Mouse (Mus musculus) urinary bladder, postnatal 25 days (tissue): Measurements from ENCODE around the gene Begain.

Source experiments
- DNase-seq: peaks from one replicate; pipeline ENCODE4 v3.0.0; 2022; ENCODE audit warnings: low spot score

The Begain gene

DNA sequence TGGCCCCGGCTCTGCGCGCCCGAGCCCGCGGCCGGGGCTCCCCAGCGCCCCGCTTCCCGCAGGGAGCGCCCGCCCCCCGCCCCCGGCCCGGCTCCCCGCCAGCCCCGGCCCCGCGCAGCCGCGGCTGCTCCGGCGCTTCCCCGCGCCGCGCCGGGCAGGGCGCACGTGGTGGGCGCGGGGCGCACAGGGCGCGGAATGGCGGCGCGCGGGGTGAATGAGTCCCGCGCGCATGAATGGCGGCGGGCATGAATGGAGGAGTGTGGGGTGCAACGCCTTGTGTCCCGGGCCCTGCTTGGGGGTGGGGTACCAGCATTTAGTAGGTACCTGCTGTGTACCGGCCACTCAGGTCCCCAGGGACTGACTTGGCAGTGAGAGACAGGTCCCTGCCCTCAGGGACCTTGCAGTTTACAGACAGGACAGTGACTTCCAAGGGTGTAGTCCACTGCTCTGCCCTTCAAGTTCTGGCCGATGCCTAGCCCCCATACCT lies at the start of gene Begain:
Gene Begain, minus strand, starts transcription at position 51 of the 487 bp plus-strand sequence.
- no peak for DNase-seq

DNA sequence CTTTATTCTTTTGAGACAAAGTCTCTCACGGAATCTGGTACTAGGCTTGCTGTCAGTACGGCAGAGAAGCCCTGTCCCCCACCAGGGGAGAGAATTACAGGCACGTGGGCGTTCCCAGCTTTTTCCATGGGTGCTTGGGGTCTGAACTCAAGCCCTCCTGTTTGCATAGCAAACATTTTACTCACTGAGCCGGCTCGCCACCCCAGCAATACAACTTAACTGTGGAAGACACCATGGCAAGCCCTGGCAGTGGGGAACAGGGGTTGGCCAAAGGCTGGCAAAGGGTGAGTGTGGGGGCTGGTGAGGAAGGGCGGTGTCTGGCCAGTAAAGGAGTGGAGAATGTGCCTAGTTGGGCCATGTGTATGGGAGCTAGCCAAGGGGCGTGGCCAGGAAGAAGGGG lies 47.7 kb upstream of the Begain start:
- no peak for DNase-seq

DNA sequence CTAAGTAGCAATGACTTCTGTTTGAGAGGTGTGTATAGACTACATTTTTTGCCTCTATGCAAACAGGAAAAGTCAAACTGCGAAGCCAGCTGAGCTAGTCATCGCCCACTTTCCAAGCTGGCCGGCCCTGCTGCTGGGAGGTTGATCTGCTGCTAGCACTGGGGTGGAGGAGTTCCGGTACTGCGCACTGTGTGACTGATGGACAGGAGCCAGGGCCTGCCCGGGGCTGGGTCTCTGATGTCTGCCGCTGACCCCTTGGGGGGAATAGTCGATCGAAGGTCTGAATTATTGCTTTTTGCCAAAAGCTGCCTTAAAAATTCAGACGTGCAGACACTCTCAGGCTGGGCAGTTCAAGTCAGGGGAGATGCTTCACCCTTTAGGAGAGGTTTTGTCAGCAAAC lies 47.1 kb upstream of the Begain start:
- no peak for DNase-seq

DNA sequence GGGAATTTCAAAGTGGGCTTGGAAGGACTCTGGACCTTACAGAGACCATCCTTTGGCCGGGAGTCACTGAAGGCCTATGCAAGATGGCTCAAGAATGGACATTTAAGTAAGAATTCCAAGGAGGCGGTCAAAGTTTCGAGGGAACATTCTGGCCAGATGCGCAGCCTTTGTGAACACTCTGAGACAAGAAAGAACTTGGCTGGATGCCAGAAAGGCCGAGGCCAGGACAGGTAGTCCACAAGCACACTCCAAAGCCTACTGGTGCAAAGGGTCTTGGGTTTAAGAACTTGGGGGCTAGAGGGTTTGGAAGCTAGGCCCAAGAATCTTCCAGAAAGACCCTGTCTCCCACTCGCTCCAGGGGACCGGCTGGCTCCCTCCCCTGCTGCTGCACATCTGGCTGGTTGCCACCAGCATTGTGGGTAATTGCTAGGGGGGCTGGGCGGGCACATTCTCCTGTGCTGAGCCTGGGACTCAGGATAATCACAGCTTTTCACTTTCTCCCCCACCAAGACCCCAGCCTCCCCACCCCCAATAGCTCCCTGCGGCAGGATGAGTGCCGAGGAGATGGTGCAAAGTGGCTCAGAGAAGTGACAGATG lies 45.1 kb upstream of the Begain start:
- no peak for DNase-seq

DNA sequence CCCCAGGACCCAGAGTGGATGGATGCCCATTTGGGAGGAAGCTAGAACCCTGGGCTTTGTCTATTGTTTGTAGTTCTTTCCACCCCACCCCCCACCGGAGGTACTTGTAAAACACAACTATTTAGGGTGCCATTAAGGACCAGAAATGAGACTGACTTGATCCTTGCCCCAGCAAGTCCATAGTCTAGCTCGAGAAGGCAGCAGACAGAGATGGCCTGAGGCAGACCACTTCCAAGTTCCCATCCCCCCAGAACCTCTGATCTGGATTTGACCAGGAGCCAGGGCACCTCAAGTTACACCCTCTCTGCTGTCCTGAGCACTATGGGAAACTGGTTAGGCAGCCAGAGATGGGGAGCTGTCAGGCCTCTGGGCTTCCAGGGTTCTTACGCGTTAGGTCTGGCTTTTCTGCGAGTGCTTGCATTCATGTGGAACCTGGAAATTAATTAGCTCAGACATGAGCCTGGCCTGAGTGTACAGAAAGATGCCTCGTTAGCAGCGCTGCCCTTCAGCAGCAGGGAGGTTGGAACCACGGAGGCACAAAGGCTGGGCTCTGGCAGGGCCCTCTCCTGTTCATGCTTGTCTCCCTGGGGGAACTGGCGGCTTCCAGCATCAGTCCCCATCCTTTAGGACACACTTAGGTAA lies 44.5 kb upstream of the Begain start:
- DNase-seq, result no peak

DNA sequence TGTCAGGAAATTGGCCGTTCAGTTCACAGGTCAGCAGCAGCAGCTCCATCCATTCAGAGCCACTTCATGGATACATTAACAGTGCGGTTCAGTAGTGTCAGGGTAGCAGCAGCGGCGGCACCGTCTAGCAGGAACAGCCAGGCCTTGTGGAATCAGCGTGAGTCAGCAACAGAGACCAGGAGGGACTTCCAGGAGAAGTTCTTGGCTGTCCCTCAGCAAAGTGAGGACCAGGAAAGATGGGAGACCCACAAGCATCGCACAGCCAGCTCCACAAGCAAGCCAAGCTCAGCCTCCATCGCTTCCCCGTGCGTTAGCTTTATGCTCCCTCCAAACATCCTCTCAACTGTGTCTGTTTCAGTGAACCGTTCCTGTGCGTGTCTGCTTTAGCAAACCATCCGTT lies 40.9 kb upstream of the Begain start:
- no peak for DNase-seq

DNA sequence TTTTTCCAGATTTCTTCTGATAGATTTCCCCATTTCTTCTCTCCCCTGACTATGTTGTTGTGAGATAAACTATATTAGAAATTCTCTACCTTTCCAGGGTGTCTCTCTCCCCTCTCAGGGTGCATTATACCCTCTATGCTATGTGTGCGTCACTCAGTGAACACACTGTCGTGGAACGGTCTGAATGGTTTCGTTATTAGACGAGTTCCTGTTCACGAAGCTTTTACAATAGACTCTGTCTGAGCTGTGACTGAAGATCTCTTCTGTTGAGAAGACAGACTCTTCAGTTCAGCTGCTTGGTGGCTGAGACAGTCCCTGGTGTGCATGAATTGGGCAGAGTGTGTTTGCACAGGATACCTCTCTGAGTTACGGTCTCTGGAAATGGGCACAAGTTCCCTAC lies 32.4 kb upstream of the Begain start:
- no peak for DNase-seq

DNA sequence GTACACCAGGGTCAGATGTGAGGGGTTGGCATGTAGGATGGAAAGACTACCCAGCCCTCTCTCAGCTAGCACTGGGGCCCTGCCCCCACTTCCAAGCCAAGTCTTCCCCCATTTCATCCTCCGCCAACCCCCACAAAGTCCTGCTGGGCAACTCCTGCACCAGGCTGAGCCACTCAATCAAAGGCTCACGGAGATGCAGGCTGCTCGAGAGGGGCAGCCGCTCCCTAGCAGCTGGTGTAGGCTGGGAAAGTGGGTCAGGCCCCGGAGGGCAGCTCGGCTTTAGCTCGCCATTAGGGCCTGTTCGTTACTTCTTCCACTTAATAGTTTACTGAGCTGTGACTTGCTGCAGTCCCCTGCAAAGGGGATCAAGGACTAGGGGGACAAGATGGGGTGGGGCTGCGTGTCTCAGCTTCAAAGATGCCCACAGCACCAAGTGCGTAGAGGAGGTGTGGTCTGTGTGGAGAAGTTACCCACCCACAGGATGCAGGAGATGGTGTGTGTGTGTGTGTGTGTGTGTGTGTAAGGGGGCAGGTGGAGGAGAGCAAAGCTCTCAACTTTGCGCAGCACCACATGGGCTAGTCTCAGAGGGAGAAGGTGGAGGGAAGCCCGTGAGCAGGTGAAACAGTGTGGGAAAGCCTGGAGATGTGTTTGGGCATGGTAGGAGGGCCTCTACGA lies 22.6 kb upstream of the Begain start:
- DNase-seq, result no peak

DNA sequence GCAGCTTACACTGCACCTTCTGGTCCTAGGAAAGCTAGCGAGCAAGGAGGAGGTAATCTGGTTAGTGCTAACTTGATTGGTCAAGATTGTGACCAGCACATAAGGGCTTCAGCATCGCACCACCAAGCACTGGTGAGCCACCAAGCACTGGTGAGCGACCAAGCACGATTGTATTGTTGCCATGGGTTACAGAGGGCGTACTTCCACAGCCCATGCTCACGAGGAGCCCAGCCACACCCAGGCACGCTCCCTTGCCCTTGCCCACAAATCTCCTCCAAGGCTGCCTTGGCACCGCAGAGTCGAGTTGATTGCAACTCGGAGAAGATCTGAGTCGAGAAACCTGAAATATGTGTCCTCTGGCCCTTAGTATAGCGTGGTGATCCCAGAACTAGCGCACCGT lies 22.0 kb upstream of the Begain start:
- DNase-seq, result no peak

DNA sequence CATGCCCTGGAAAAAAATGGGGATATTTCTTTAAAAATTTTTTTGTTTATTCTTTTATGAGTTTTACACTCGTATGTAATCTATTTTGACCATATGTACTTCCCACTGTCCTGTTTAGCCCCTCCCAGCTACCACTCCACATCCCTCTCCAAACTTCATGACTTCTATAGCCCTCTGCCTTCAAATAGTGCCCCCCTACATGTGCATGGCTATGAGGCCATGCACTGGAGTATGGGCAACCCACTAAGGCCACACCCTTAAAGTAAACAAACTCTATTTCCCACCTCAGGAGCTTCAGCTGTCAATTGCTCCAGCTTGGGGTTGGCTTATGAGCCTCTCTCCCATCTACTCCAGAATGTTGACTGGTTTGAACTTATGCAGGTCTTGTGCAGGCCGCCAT lies 18.1 kb upstream of the Begain start:
- DNase-seq, result no peak

DNA sequence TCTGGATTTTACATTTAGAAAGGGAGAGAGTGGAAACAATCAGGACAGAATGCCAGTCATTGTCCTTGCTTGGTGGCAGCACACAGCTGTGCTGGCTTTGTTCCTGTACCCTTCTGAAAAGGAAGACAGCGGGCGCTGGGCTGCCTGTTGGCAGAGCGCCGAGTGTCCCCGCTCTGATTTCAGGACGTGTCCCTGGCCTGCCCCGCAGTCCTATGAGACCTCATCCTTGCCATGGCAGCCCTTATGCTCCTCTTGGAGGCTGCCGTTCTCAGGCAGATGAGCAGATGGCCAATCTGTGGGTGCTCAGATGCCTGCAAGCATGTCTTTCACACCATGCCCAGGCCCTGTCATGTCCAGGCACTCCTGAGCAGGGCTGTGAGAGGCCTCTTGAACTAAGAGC lies 17.7 kb upstream of the Begain start:
- no peak for DNase-seq

DNA sequence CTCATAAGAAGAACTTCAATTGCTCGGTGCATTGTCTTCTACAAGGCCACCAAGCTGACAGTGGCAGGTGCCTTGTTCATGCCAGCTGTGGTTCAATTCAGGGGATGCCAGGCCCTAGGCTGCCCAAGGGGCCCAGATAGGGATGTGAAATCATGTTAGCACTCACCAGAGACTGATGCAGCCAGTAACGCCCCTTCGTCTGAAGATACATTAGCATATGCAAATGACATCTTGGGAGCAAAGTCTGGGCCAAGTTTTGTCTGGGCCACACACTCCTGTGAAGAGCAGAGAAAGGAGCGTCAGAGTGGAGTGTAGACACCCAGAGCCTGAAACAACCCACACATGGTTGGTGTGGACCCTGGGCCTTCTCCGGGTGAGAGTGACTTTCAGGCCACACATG lies 17.0 kb upstream of the Begain start:
- no peak for DNase-seq

DNA sequence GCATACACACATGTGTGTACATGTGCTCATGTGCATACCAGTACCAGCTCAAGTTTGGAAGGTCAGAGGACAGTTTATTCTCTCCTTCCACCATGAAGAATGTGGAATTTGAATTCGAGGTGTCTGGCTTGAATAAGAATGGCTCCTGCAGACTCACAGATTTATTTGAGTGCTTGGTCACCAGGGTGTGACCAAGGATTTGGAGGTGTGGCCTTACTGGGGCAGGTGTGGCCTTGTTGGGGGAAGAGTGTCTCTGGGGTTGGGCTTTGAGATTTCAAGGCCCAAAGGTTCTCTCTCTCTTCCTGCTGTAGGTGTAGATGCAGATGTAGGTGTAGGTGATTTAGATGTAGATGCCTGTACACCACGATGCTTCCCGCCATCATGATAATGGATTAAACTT lies 15.5 kb upstream of the Begain start:
- no peak for DNase-seq

DNA sequence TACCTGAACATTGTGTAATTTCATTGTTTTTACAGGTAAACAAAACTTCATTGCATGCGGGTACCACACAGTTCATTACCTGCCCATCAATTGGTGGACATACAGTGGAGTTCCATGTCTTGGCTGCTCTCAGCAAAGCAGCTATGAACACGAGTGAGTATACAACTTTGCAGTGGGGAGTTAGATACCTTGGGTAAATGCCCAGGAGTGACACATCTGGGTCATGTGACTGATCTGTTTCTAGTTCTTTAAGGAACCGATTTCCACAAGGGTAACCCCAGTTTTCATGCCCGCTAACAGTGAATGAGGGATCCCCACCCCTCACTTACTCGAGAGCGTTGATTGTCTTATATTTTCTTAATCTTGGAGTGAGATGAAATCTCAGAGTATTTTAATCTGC lies 9.0 kb upstream of the Begain start:
- DNase-seq, result no peak

DNA sequence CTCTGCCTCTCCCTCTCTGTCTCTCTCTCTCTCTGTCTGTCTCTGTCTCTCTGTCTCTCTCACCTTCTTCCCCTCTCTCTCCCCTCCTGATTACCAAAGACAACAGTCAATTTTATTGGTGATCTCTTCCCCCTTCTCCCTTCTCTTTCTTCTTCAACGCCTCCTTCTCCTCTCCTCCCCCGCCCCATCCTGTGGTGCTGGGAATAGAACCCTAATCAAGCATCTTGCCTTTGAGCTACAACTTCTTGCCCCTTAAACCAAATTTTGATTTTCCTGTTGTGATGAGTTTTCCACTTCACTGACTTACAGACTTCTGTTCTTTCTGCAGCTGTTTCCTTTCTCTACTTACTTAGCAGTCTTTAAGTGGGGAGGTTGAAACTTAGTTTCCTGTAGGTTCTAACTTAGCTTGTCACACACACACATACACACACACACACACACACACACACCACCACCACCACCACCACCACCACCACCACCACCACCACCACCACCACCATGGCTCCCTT lies 6.8 kb upstream of the Begain start:
- DNase-seq, result no peak

DNA sequence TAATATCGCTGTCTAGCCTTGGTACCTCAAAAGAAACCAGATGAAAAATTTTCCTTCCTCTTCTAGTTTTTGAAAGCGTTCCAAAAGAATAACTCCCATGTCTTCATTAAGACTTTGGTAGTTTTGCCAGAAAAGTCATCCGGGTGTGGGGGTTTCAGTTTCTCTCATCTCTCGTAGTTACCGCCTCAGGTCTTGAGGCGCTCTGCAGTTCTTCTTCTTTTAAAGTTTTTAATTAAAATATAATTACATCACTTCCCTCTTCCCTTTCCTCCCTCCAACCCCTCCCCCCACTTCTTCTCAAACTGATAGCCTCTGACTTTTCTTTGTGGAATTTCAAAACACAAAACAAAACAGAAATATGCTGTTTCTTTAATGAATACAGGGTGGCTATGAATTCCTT lies 6.1 kb upstream of the Begain start:
- no peak for DNase-seq

DNA sequence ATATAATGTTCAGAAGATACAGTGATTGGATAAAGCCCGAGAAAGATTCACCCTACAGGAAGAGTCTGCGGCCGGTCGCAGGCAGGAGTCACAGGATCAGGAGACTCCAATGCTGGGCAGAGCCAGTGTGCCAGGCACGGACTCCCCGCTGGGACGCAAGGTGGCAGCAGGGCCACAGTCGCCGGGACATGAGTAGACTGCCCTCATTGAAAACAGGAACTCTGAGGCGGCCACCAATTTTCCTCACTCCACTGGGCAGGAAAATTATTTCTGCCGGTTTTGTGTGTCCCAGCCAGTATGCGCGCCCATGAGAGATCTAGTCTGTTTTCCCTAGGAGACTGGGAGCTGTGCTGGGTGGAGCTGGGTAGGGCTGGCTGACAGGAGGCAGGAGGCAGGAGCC lies 3.2 kb upstream of the Begain start:
- DNase-seq, result no peak

DNA sequence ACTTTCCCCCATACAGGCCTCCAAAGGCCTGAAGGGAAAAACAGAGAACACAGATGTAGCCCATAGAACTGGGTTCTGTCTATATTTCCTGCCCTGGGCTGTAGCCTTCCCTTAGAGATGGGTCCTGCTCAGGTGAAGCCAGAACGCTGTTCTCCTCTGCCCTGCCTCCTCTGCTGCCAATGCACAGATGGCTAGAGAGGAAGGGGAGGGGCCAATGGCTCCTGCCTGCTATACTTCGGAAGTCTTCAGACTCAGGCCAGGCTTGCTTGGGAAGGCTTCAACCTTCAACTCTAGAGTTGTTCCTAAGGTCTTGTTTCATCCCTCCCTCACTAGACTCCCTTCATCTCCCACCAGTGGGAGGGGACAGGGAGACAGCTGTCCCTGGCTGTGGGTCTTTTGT lies 1.7 kb upstream of the Begain start:
- DNase-seq, result no peak

DNA sequence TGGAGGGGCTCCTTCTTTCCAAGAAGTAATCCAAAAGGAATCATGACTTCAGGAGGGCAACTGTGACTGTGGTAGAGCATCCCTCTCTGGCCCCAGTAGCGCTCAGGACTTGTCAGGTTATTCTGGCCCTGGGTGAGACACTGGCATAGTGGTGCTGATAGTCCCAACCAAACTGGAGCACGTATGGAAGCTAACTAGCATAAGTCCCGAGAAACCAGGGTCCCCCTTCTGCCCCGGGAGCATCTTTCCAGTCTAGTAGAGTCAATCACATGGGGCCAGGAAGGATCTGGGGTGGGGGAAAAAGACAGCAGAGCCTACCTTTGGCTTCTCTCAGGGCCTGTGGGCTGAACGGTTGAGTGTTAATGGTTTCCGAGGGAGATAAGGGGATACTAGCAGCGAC lies 721 bp upstream of the Begain start:
- no peak for DNase-seq

DNA sequence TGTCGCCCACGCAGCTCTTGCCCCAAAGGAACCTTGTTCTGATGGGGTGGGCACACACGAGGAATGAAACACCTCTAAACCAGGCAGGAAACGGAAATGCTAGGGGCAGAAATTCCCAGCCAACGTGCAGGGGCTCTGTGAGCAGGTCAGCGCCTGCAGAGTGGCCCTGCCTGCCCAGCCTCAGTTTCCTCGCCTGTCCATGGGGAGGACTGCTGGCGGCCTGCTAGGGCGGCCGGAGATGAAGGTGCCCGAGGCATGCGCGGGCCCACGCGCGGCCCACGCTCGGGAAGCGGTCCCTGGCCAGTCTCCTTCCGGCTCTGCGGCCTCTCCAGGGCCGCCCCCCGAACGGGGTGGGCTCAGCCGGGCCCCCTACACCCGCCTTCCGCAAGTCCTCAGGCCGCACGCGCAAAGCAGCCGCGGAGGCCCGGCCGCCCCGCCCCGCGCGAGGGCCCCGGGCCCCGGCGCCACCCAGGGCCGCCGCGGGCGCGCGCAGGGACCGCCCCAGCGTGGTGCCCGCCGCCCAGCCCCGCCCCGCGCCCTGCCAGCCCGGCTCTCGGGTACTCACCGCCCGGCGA lies 369 bp downstream of the Begain start:
- DNase-seq, result no peak

DNA sequence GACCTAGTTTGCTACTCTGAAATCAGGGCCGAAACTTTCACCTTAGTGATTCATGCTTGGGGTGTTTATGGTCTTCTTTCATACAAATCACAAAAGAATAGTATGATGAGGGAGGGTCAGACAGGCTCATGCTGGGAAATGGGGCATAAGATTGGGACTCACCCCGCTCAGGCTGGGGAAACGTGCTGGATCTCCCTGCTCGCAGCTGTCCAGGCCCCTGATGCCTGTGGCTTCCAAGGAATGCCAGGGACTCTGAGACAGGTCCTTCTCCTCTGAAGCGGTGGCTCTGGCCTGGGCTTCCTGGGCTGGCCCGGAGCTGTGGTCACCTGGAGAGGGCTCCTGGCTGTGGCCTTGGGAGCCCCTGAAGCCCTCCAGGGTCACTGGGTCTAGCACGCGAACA lies 9.4 kb downstream of the Begain start:
- no peak for DNase-seq

DNA sequence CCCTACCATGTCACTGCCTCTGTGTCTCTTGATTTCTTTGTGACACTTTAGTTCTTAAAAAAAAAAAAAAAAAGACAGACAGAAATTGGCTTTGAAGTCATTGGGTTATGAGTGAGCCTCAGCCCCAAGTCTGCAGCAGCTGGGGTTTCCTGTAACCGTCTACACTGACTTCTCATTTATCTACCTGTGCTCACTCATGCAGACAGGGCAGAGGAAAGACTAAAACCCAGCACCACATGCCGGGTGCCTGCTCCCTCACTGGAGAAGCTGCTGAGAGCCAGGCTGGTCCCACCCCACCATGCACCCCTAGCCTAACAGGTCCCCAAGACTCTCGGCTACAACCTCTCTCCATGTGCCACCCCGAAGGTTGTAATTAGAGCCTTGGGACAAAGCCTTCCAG lies 10.3 kb downstream of the Begain start:
- DNase-seq, result no peak
